Mouse (Mus musculus): ENCODE measurements around the gene Accs.

DNA sequence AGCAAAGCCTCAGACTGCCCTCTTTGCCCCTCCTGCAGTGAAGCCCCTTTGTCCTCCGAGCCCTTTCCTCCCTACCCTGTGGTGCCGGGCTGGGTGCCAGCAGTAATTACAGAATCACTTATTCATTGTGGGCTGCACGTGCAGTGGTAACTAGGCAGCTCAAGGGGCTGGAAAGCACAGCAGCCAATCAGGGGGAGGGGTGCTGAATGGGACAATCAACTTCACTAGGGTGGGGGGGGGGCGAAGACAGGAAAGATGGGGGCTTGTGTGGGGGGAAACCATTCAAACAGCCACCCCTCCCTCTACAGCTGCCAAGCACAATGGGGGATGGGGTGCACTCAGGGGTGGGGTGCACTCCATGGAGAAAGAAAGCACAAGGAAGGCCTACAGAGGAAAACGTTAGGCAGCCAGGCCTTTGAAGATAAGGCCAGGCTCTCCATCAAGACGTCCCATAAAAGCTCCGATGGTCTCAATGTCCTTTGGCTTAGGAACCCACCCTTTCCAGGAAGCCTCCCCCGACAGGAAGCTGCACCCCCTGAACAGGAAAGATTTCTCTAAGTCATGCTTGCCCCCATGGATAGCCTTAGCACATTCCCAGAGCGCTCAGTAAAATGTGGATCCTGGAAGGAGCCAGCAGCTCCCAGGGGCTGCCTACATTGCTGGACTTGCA, 42.0 kb upstream of the Accs start:
- no peak for TF ChIP-seq CTCF (IDR thresholded peaks at IDR 0.05; ENCODE audit: insufficient read depth, low read length)
- no peak for TF ChIP-seq POLR2A (IDR thresholded peaks at IDR 0.05; ENCODE audit: borderline replicate concordance, extremely low read depth, low read depth, low read length)

Data from lung, adult 2 months (tissue).